Comparison of ENCODE assay signal across 25 mouse cellular contexts in the genomic region with DNA sequence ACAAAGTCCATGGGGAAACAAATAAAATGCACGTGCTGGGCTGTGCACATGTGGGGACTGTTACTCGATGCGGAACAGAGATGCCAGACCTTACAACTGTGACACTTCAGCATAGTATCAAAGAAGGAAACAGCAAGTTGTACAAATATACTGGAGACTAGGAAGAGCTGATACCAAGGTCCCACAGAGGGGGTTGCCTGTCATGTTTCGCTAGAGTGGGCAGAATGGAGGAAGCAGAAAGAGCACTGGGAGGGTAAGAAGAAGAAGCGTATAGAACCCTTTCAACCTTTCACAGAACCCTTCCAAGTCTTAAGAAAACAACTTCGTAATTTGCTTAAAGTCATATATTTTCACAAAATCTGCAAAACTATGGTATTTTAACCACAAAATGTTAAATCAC.
DNase-seq lines count a peak whose midpoint lies in the region; ATAC-seq and TF ChIP-seq lines count a peak whose summit lies in the region.
"Had no signal": no experiment of that assay in that cellular context is flagged by ENCODE, and none has a peak within 500 bp of the region (broad histone marks: within the 10 kb centered on the region; RNA-seq: fewer than 3 reads in every experiment).

No protein-coding gene starts in this region.

- no peaks in the 10 kb centered on the region for H3K27me3 ChIP-seq in splenic B cell, adult 2 months (ENCODE audit: control insufficient read depth, insufficient read depth, low read length, poor library complexity, severe bottlenecking)
- H3K27me3 ChIP-seq in forebrain, embryonic 15.5 days = no peaks in the 10 kb centered on the region
- H3K27me3 ChIP-seq: CH12.LX; embryonic facial prominence, embryonic 12.5 days; embryonic facial prominence, embryonic 15.5 days; heart, embryonic 13.5 days; hindbrain, embryonic 12.5 days; hindbrain, embryonic 15.5 days; Patski had no signal

- H3K9ac ChIP-seq in forebrain, embryonic 15.5 days (replicated peaks) = no peak overlapping the region
- H3K9ac ChIP-seq: embryonic facial prominence, embryonic 12.5 days; embryonic facial prominence, embryonic 15.5 days; heart, embryonic 13.5 days; hindbrain, embryonic 12.5 days; hindbrain, embryonic 15.5 days had no signal

- no peaks in the 10 kb centered on the region for H3K36me3 ChIP-seq in splenic B cell, adult 2 months (ENCODE audit: control insufficient read depth, insufficient read depth, low read length, poor library complexity, severe bottlenecking)
- no peaks in the 10 kb centered on the region for H3K36me3 ChIP-seq in forebrain, embryonic 15.5 days
- H3K36me3 ChIP-seq: hindbrain, embryonic 12.5 days had no signal

- DNase-seq in layer of hippocampus, adult 2 months (ENCODE audit: low spot score in 2 of 2) = no peak
- DNase-seq in layer of hippocampus, postnatal 25 days (ENCODE audit: extremely low spot score in 1 of 2, low spot score in 1 of 2) = no peak
- DNase-seq in spleen, postnatal 36 days (ENCODE audit: low spot score in 2 of 2) = peak; percentile 56 to 60
- no peak for DNase-seq in spleen, adult 12 weeks (ENCODE audit: low spot score)
- DNase-seq in splenic B cell, adult 2 months (ENCODE audit: low read depth, low spot score) = peak; percentile 25
- DNase-seq in kidney, adult 9 months = no peak
- DNase-seq: adrenal gland, adult 2 months; adrenal gland, postnatal 14 days; cerebellum, adult 11 months; cerebellum, adult 2 months; cerebellum, adult 9-11 months; cerebellum, postnatal 25 days; gastrocnemius, postnatal 25 days; heart, adult 2 months had no signal

- ATAC-seq in forebrain, embryonic 15.5 days (replicated peaks) = no peak
- ATAC-seq: forebrain, embryonic 16.5 days; Patski had no signal

- H3K4me1 ChIP-seq in bone marrow macrophage, adult 2 months (ENCODE audit: control insufficient read depth, insufficient read depth, low read length) = peaks cover 39% of the 10 kb centered on the region
- no peaks in the 10 kb centered on the region for H3K4me1 ChIP-seq in forebrain, embryonic 15.5 days
- H3K4me1 ChIP-seq: embryonic facial prominence, embryonic 15.5 days; hindbrain, embryonic 12.5 days; hindbrain, embryonic 15.5 days had no signal

- no peak for TF ChIP-seq CTCF in layer of hippocampus, adult 2 months (conservative IDR thresholded peaks at IDR 0.05)
- TF ChIP-seq CTCF in bone marrow macrophage, adult 2 months (IDR thresholded peaks at IDR 0.05; ENCODE audit: low read depth, low read length) = no peak

- no peaks in the 10 kb centered on the region for H3K9me3 ChIP-seq in forebrain, embryonic 15.5 days
- H3K9me3 ChIP-seq: embryonic facial prominence, embryonic 15.5 days; heart, embryonic 10.5 days; hindbrain, embryonic 12.5 days; hindbrain, embryonic 15.5 days had no signal

- no peak overlapping the region for H3K4me3 ChIP-seq in layer of hippocampus, adult 2 months
- no peak overlapping the region for H3K4me3 ChIP-seq in bone marrow macrophage, adult 2 months (ENCODE audit: insufficient read depth, low read length)
- H3K4me3 ChIP-seq in forebrain, embryonic 15.5 days = no peak overlapping the region
- H3K4me3 ChIP-seq: embryonic facial prominence, embryonic 12.5 days; embryonic facial prominence, embryonic 15.5 days; heart, adult 2 months; heart, embryonic 10.5 days; heart, embryonic 13.5 days; hindbrain, embryonic 12.5 days; hindbrain, embryonic 15.5 days had no signal

- peak overlapping the region; percentile 63 for H3K27ac ChIP-seq in layer of hippocampus, adult 2 months
- H3K27ac ChIP-seq in bone marrow macrophage, adult 2 months (ENCODE audit: insufficient read depth, low read depth, low read length) = peak overlapping the region; percentile 95
- H3K27ac ChIP-seq in forebrain, embryonic 15.5 days (replicated peaks) = no peak overlapping the region
- H3K27ac ChIP-seq: embryonic facial prominence, embryonic 12.5 days; embryonic facial prominence, embryonic 15.5 days; heart, adult 2 months; heart, embryonic 10.5 days; heart, embryonic 13.5 days; hindbrain, embryonic 12.5 days; hindbrain, embryonic 15.5 days had no signal

- no peak for TF ChIP-seq POLR2A in bone marrow macrophage, adult 2 months (IDR thresholded peaks at IDR 0.05; ENCODE audit: borderline replicate concordance, low read depth, low read length)

- WGBS in forebrain, embryonic 15.5 days = 93% methylated on average over 6 of the region's 6 CpGs

- H3K4me2 ChIP-seq in forebrain, embryonic 15.5 days (replicated peaks) = no peak overlapping the region
- H3K4me2 ChIP-seq: embryonic facial prominence, embryonic 12.5 days; embryonic facial prominence, embryonic 15.5 days; heart, embryonic 13.5 days; hindbrain, embryonic 12.5 days; hindbrain, embryonic 15.5 days had no signal

Comparison
In these comparisons a context has a peak if more than half of its experiments do, and no peak if none do; other contexts are left out.
1. DNase-seq: peak in spleen, postnatal 36 days (2 of 2) and splenic B cell, adult 2 months (single experiment); none in layer of hippocampus, adult 2 months (0 of 2), layer of hippocampus, postnatal 25 days (0 of 2), spleen, adult 12 weeks (single experiment) and kidney, adult 9 months (single experiment).